Mouse (Mus musculus) thymus, postnatal 25 days (tissue): ENCODE measurements around the gene Arl5b.

Experiments
- DNase-seq: peaks from one replicate; pipeline ENCODE4 v3.0.0; 2022

Gene Arl5b

DNA sequence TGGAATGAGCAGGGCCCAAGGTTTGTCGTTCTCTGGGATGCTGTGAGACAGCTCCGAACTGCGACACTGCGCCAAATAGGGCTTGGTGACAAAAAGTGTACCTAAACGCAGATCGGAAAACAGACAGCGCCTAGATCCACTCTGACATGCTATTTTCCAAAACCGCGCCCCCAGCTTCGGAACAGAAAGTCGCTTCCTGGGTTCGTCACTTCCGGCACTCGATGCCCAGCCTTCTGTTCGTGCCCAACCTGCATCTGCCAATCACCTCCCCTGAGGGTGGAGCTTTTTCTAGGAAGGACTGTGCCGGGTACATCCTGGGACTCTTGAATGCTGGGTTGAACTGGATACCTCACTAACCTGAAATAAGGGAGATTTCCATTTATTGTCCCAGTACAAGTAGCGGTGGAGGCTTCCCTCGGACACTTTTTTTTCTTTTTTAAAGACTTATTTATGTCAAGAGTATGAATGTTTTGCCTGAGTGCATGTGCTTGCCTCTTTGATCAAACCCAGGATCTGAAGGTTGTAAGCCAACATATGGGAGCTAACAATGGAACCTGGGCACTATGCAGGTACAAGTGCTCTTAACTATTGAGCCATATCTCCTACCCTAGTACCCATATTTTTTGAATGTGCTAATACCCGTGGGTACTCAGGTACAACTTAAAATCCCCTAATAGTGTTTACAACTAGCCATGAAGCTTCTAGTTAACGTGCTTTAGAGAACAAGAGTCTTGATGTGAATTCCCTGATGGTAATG lies at the start of gene Arl5b:
Gene Arl5b, plus strand, starts transcription at position 279 of the 757 bp plus-strand sequence.
- peak; percentile 89 for DNase-seq

DNA sequence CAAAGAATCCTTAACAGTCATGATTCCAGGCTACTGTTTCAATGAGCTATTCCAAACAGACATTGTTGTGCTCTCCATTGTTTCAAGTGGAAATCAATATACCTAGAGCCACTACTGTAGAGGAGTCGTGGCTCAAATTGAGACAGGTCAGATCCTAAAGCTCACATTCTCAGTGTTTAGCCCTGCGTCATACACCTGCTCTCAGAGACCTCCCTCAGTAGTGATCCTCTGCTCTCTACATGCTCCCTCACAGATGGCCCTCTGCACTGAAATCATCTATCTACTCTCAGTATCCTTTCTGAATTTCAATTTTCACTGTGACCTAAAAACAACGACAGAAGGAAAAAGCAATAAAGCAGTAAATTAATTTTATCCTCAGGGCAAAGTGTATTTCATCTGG lies 41.7 kb upstream of the Arl5b start:
- DNase-seq = no peak

DNA sequence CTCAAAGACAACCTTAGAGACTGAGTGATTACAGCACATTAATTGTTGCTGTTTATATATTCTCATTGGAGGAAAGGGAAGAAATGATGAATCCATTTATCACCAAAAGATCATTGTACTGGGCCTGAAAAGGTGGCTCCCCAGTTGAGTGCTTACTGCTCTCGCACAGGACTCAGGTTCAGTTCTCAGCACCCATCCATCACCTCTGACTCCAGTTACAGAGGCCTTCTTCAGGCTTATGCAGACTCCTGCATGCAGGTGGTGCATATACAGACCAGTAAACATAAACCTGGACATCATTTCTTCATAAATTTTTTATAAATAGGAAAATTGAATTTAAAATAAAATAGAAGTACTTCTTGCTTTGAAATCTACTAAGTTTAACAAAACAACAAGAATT lies 41.1 kb upstream of the Arl5b start:
- no peak for DNase-seq

DNA sequence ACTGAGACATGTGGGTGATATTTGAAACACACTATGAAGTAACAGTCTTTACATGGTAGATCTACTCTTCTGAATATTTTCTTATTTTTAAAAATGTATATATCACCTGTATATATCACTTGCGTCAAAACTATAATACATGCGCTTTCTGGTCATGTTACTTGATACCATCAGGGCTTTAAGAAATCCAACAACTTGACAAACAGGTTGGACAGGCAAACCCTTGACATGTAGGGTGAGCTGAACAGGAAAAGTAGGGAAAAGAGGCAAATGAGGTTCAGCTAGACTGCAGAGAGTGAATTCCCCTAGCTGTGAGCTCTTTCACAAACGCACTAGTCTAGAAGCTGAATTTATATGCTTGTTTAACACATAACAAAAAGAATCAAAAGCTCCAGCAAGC lies 22.4 kb upstream of the Arl5b start:
- DNase-seq = no peak

DNA sequence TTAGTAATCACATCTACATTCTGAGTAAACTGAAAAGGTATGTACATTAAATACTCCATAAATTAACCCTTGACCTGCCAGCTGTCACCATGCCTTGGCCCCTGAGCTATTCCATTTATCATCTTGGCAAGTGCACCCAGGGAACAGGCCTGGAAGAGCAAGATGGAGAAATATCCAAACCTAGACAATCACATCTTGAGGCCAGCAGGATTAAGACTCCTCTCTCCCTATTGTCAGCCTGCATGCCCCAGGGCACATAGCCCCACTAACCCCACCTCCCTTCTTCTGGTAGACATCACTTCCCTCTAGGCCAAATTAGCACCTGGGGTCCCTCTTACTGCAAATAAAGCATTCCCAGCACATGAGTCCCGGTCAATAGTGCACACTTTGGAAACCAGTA lies 21.4 kb upstream of the Arl5b start:
- DNase-seq = no peak

DNA sequence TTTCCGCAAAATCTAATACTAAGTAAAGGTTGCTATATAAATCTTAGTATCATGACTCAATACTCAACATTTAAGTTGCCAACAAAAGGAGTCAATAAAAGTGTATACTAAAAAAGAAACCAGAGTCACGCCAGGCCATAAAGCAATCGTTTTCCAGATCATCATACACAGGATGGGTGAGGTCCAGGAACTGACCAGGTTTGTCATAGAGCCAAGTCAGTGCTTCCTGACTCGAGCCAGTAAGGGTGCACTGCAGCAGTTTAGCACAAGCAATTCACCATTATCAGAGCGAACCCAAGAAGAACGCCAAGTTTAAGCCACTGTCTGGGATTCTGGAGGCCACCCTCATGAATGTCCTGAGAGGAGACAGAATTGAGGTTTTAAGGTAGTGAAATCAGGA lies 10.5 kb upstream of the Arl5b start:
- DNase-seq = no peak

DNA sequence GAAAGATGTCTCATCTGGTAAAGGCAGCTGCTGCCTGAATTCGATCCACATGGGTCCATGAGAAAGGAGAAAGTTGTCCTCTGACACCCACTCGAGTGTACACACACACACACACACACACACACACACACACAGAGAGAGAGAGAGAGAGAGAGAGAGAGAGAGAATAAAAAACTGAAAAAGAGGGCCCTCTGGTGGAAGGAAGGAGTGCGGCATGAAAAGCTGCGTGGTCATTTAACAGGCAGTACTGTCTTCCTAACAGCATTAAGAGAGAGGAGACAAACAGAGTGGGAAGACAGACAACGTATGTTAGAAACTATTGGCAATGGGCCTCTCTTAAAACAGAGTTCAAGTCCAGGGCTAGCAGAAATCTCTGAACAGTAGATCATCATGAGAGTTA lies 8.9 kb upstream of the Arl5b start:
- DNase-seq = peak; percentile 66

DNA sequence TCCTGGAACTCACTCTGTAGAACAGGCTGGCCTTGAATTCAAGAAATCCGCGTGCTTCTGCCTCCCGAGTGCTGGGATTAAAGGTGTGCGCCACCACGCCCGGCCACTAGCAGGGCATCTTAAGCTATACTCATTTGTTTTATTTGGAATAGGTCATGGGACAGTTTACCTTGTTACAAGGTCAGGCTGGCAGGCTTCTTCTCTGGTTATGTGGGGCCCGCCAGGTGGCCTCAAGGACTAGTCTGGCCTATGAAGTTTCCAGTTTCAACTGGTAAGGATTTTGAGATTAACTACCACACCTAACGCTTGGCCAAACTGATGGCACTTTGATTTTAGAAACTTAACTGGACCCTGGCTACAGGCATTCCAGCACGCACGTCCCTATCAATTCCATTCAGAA lies 5.3 kb downstream of the Arl5b start:
- DNase-seq = peak; percentile 3

DNA sequence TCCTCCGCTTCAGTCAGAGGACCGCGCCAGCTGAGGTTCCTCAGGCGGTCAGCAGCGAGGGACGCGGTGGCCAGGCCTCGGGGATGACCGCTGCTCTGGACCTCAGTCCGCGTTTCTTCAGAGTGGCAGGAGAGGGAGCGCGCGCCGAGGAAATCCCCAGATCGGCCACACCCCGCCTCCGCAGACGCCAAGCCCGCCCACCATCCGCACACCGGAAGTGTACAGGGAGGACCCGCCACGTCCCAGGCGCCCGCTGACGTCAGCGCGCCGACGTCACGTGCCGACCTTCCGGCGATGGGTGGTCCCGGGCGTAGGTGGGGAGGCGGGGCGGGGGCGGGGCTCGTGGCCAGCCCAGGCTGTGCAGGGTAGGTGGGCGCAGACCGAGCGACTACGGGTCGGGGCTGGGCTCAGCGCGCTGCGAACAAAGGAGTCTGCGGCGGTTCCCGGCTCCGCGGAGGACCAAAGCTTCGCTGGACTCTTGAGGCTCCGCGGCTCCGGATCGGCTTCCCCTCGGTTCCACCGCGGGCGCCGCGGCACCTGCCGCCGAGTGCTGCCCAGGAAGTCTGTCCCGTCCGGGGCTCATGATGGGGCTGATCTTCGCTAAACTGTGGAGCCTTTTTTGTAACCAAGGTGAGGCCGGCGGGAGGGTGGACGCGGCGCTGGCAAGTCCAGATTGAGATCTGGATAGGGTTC lies 5.9 kb downstream of the Arl5b start, which contains the start of gene Nsun6:
Gene Nsun6, minus strand, starts transcription at position 125 of the 693 bp plus-strand sequence.
- DNase-seq = peak; percentile 96

DNA sequence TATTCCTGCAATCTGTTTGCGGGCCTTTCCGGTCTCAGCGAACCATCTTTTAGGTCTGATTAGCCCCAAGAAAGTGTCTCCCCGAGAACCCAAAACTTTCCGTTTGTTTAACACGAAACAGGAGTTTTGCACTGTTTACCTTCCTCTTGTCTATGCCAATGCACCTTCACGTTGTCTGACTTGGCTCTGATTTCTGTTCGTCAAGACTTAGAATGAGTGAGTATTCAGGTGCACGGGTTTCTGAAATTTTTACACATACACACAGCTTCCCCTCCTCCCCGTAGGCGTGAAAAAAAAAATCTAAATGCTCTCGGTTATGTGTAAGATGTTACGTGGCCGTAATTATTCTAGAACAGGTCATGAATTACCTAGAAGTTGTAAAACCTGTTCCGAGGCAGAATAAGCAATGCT lies 6.6 kb downstream of the Arl5b start:
- DNase-seq = no peak

DNA sequence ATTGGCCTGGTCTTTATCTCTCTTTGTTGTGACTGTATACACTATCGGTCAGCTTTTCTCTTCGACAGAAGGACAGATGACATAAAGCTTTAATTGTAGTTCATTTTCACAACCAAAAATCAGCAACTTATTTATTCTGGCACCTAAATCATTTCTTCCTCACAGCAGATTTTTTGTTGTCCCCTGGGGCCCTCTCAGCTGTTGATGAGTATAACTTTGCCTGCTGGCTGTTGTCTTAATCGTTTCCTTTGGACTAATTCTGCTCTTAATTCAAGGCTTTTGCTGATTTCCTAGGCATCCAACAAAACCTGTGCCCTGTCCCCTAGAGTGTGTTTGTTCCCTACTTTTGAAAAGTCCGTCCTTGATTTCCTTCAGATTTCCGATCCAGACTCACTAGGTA lies 9.0 kb downstream of the Arl5b start:
- no peak for DNase-seq

DNA sequence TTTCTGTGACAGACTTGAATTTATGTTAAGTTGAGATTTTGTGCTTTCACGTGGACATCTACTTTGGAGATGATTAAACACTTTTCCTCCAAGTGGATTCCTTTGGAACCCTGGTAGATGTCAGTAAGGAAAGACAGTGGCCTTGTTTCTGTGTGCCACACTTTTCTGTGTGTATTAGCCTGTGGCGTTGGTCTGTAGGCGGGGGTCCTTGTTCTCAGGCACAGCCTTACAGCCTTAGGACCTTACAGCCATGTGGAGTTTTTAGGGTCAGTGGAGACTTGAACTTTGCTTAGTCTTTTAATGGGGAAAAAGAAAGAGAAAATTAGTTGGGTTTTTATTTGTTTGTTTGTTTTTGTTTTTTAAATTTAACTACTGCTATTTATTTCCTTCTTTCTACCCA lies 11.7 kb downstream of the Arl5b start:
- DNase-seq = no peak

DNA sequence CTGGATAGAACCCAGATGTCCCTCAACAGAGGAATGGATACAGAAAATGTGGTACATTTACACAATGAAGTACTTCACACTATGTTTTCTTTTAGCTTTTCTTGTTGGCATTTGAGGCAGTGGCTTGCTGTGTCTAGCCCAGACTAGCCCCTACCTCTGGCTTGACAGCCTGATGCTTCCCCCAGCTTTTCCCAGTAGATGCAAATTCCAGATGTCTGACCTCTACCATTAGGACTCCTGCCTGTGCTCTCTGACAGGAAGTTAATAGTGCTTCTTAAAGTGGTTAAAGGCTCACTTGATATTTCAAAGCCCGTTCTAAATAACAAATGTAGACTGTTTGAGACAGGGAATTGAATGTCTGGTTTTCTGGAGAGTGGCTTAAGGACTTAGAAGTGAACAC lies 14.6 kb downstream of the Arl5b start:
- no peak for DNase-seq

DNA sequence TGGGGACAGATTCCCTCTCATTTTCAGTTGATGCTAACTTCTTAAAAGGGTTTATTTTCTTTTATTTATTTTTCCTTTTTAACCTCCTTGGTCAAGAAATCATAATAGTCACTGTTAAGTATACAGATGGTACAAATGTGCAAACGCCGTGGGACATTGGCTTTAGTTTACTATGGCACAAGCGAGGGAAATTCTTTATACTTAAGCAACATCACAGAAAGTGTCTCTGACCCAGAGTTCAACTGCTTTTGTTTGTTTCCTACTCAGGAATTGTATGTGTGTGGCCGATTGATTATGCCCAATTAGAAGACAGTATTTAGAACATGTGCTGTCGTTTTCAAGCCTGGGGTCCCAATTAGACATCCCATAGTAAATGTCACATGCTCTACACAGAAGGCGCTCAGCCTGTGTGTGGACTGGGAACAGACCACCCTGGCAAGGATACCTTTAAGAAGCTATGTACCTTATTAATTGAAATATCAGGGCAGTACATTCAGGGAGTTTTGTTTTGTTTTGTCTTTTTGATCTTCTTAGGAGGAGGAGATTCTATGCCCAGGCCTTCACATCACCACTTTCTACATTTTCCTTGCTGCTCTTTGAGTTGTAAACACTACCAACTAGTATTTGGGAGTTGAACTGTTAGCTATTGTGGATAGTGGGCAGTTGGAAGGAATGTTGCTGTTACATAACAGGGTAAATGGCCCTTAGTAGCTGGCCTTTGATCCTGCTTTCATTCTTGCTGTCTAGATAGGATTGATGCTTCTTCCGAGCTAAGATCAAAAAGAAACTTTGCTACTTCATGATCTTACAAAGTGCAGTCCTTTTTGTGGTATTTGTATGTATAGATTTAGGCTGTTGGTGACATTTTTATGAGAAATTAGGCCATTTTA lies 15.4 kb downstream of the Arl5b start:
- no peak for DNase-seq

DNA sequence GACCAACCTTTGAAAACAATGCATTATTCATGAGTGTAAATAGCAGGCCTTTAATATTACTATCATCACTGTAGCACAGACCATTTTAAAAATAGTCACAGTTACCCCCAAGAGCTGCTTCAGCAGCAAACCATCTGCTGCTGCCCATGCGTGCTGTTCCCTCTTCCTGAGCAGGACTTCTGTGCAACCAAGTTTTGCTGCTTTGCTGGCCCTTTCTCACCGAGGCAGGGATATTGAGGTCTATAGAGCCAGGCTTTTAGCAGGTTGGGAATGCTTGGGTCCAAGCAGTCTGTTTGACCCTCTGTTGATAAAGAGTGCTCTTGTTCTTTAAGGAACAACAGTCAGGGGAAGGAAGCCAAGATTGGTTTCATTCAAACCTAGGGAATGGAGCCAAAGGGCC lies 16.3 kb downstream of the Arl5b start:
- no peak for DNase-seq

DNA sequence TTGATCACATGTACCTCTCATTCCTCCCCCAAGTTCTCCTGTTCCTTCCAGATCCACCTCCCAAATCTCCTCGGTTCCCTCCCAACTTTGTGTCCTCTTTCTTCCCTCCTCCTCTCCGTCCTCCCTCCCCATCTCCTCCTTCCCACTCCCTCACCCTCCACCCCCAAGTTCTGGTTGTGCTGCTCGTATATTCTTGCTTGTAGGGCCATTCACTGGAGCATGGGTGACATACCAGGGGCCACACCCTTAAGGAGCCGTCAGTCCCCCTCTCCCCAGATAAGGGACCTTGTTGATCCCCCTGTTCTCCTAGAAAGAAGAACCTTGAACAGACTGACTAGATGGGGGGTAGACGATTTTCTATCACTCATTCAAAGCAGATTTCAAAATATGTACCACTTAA lies 17.9 kb downstream of the Arl5b start:
- no peak for DNase-seq

DNA sequence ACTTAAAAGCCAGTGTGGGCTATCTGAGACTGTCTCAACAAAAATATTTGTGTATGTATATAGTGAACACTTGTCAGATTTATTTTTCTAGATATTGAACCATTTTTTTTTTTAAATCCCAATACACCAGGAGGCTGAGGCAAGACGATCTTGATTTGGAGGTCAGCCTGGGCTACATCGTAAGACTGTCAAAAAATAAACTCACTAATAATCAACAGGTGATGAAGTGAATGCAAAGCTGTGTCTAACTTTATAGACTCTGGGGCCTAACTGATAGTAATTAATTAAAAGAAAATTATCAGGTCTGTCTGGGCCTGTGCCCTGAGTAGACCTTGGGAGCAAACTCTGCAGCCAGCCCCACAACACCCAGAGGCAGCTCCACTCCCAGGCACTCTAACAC lies 34.5 kb downstream of the Arl5b start:
- no peak for DNase-seq

DNA sequence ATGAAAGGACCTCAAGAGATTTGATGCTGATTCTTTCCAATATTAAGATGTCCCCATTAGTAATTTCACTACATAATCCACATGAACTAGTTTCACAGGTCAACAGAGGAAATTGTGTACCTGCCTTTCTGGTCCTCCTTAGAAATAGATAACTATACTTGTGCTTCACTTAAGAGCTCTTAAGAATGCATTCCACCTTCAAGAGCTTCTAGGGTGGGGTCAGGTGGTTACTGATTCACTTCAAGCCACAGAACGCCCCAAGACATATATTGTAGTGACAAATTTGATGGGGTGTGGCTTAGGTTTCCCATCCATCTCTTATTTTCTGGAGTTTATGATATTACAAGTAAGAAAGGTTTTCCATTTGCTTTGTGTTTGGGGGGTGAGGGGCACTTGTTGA lies 38.1 kb downstream of the Arl5b start:
- no peak for DNase-seq

DNA sequence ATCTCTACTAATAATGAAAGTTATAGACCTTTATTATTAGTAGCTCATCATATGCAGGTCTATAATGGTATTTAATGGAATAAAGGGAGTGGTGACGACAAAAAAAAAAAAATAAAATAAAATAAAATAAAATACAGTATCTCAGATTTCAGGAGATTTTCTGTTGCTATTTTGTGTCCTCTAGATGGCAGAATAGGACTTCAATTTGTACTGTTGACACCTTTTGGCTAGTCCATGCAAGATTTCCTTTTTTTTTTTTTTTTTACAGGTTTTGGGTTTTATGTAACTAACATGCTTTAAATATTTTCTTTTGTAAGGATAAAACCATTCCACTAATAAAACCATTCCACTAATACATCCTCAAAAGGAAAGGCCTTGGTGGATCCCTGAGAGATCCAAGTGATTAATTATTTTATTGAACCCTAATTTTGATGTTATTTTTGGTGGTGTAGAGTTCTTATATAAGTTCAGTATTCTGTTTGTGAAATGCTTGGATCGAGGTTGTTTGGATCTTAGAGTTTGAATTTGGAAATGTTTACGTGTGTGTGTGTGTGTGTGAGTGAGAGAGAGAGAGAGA lies 47.4 kb downstream of the Arl5b start:
- DNase-seq = no peak

DNA sequence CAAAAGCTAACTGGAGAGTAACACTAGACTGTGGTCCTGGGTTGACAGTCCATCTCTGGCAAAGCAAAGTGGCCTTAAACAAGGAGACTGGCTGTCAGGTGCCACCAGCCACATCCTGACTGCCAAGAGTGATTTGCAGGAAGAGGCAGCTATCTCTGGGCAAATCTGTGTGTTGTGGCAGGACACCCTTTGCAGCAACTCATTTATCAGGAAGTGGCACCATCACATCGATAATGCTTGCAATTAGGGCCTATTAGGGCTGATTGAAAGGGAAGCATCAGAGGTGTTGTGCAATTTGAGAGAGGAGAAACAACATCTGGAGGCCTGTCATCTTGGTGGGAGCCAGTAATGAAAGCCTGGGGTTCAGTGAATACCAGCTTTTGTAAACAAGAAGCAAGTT lies 55.2 kb downstream of the Arl5b start:
- no peak for DNase-seq

DNA sequence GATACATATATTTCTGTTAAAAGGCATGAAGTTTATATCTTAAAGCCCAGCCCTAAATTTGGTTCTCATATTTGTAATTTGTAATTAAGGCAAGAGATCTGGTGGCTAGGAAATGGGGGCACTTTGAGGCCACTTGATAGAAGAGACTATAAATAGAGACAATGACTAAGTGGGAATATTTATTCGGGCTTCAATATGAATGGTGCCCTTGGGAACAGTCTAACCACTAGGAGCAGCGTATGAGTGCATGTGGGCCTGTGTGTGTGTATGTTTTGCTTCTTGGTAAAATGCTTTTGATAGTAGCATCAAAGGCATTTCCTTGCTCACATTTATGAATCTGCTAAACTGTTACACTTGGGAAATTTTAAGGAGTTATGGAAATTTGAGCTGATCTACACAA lies 62.1 kb downstream of the Arl5b start:
- no peak for DNase-seq

DNA sequence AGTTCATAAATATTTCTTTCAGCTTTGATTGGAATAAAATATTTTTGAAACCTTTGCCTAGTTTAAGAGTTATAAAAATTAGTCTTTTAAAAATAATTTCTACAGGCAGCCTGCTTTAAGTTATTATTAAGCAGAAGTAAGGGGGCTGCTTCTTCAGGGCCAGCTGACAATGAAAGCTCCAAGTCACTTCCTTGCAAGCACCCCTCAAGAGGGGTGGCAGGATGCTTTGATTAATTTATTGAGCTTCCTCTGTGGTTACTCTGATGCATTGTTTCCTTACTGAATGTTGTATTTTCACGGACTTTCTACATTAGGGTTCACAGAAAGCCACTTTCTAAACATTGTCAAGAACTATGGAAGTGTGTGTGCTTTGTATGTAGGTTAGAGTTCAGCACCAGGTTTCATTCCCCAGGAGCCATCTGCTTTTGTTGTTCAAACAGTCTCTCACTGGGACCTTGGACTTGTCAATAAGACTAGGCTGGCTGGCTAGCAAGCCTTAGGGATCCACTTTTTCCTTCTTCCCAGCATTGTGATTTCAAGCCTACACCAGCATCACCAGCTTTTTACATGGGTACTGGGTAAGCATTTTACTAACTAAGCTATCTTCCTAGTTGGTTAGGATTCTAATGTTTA lies 62.7 kb downstream of the Arl5b start:
- DNase-seq = no peak

DNA sequence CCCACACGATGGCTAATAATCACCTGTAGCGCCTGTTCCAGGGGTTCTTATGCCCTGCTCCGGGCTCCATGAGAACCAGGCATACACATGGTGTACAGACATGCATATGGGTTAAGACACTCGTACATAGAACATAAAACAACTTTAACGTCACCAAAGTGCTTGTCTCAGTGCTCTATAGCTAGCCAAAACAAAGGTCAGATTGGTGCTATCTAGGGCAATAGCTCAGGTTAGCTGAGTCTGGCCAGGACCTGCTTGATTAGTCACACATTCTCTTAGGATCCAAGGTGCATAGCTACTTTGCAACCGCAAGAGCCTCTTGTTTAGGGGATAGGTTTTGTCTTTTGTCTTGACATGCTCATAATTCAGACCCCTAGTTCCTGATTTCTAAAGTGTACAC lies 63.5 kb downstream of the Arl5b start:
- DNase-seq = no peak
